Mouse (Mus musculus) limb, embryonic 14.5 days (tissue): ENCODE data around the gene Aph1b. TPM values are rescaled to one million over a fixed set of nuclear protein-coding genes. Genes with fewer than 3 reads are reported as not detected.

Experiments
- ATAC-seq: fragments of 200-750 bp; cut with Nextera tagmentation; 2 replicates; pipeline ENCODE4 v1.8.0; 2017; ENCODE audit warnings: low read depth, moderate number of reproducible peaks, moderate TSS enrichment; ENCODE audit not compliant: low FRiP score
- DNase-seq: peaks from one replicate; pipeline ENCODE4 v3.0.0-alpha.2; 2015; ENCODE audit warnings: low spot score
- H3K27ac ChIP-seq: fragments of 300-500 bp; sonication (generic); replicated peaks from 2 replicates; pipeline ENCODE4 v1.5.1; 2014; ENCODE audit warnings: low read depth, mild to moderate bottlenecking, low read length, moderate library complexity, mixed read lengths
- H3K27me3 ChIP-seq: fragments of 300-500 bp; sonication (generic); 2 replicates; pipeline ENCODE4 v1.6.1; 2014; ENCODE audit warnings: low read length, mixed read lengths; ENCODE audit not compliant: control insufficient read depth, insufficient read depth
- H3K36me3 ChIP-seq: fragments of 300-500 bp; sonication (generic); 2 replicates; pipeline ENCODE4 v1.6.1; 2014; ENCODE audit warnings: mild to moderate bottlenecking, low read length, moderate library complexity, mixed read lengths; ENCODE audit not compliant: control insufficient read depth, insufficient read depth
- H3K4me1 ChIP-seq: fragments of 300-500 bp; sonication (generic); 2 replicates; pipeline ENCODE4 v1.6.1; 2014; ENCODE audit warnings: antibody characterized with exemption, low read length, mixed read lengths; ENCODE audit not compliant: control insufficient read depth, insufficient read depth
- H3K4me2 ChIP-seq: fragments of 300-500 bp; sonication (generic); replicated peaks from 2 replicates; pipeline ENCODE4 v1.6.1; 2014; ENCODE audit warnings: low read depth, mild to moderate bottlenecking, low read length, moderate library complexity; ENCODE audit not compliant: severe bottlenecking
- H3K4me3 ChIP-seq: fragments of 300-500 bp; sonication (generic); replicated peaks from 2 replicates; pipeline ENCODE4 v1.5.1; 2014; ENCODE audit warnings: low read length
- H3K9ac ChIP-seq: fragments of 300-500 bp; sonication (generic); 2 replicates; pipeline ENCODE4 v1.6.1; 2014; ENCODE audit warnings: mild to moderate bottlenecking, low read depth, low read length, moderate library complexity; ENCODE audit not compliant: severe bottlenecking
- H3K9me3 ChIP-seq: fragments of 300-500 bp; sonication (generic); 2 replicates; pipeline ENCODE4 v1.6.1; 2016; ENCODE audit warnings: low read length; ENCODE audit not compliant: control insufficient read depth
- POLR2A ChIP-seq: fragments of 200-500 bp; IDR thresholded peaks from 2 replicates; pipeline ENCODE4 v1.8.0; 2012; ENCODE audit warnings: inconsistent platforms, mild to moderate bottlenecking, moderate library complexity, borderline replicate concordance; ENCODE audit not compliant: insufficient read depth, insufficient read length; ENCODE audit errors: extremely low read depth
- WGBS: fragments of 180-500 bp; shearing (Covaris S2); extraction: QIAGEN DNeasy Blood & Tissue Kit; methylation state at CpG from one replicate; pipeline ENCODE4 v1.1.7; 2014; 5-methylcytosine and 5-hydroxymethylcytosine counted together
- polyA plus RNA-seq, 2 experiments: library from polyadenylated mRNA; depleted of rRNA in 1 of 2; stranded (reverse) in 1 of 2; unstranded in 1 of 2; fragments of >200 nt; fragmentation: Nextera tagmentation in 1 of 2; extraction: Ambion mirVana in 1 of 2; gene quantifications; 2 replicates each; pipeline versions ENCODE4 v1.2.1 to v1.2.3; 2012 to 2014

Aph1b gene
- polyA plus RNA-seq, 2 experiments = 6.3 to 11.4 TPM

GRCm38 (mm10) chr9:66732791-66733691 lies 62.2 kb downstream of the Aph1b start:
- no peaks in the 10 kb centered on the region for H3K4me1 ChIP-seq
- no peaks in the 10 kb centered on the region for H3K36me3 ChIP-seq
- no peak overlapping the region for H3K4me3 ChIP-seq
- ATAC-seq (peak; percentile 41; the same call in 1 of the 2 replicates), DNase-seq (peak; percentile 43)
- no peak overlapping the region for H3K4me2 ChIP-seq
- H3K9ac ChIP-seq = no peak overlapping the region
- TF ChIP-seq POLR2A = no peak
- 39% methylated on average over 15 of the region's 15 CpGs for WGBS
- H3K27ac ChIP-seq = no peak overlapping the region
- H3K9me3 ChIP-seq = no peaks in the 10 kb centered on the region
- no peaks in the 10 kb centered on the region for H3K27me3 ChIP-seq

DNA sequence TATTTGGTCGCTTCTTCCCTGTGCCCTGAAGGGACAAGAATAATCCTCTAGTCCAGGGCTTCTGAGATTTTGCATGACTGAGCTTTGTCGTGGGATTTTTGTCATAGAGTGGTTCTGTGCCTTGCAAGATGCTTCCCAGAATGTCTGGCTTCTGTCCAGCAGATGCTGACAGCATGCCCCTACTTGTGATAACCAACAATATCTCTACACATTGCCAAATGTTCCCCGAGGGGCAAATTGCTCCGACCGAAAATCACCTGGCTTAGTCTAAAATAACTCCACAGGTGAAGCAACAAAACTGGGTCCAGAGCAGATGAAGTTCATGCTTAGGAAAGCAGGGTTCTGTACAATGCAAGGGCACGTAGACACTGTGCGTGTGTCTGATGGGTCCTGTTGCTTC lies 64.0 kb downstream of the Aph1b start:
- no peaks in the 10 kb centered on the region for H3K27me3 ChIP-seq
- no peak for TF ChIP-seq POLR2A
- ATAC-seq = no peak
- H3K27ac ChIP-seq = no peak overlapping the region
- H3K4me1 ChIP-seq = peaks cover 11% of the 10 kb centered on the region
- no peaks in the 10 kb centered on the region for H3K36me3 ChIP-seq
- H3K4me2 ChIP-seq = no peak overlapping the region
- H3K9me3 ChIP-seq = no peaks in the 10 kb centered on the region
- H3K4me3 ChIP-seq = no peak overlapping the region
- WGBS = 72% methylated on average over 7 of the region's 7 CpGs
- DNase-seq = peak; percentile 54
- no peak overlapping the region for H3K9ac ChIP-seq

DNA sequence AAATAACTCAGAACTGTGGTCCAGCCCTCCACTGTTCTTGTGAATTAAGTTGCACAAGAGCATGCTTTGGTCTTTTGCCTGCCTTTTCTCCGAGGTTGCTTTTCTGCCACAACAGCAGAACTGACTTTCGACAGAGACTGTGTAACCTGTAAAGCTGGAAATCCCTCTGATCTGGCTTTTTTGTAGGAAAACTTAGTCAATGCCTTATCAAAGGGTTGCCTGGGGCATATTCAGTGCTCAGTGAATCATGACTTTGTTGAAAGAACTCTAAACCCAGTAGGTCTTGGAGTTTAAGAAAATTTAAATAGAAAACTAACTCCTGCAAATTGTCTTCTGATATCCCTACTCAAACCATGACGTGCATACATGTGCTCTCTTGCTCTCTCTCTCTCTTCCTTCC lies 64.7 kb downstream of the Aph1b start:
- Histone ChIP-seq H3K4me3 (no peak overlapping the region), H3K9ac (no peak overlapping the region), H3K27me3 (no peaks in the 10 kb centered on the region), H3K9me3 (no peaks in the 10 kb centered on the region), H3K4me1 (peaks cover 18% of the 10 kb centered on the region), H3K4me2 (no peak overlapping the region), H3K36me3 (no peaks in the 10 kb centered on the region), H3K27ac (no peak overlapping the region)
- 67% methylated on average over 3 of the region's 3 CpGs for WGBS
- no peak for TF ChIP-seq POLR2A
- ATAC-seq (no peak), DNase-seq (peak; percentile 58)

- no peak for DNase-seq
- no peak for TF ChIP-seq POLR2A
- ATAC-seq = no peak
- Histone ChIP-seq H3K9me3 (no peaks in the 10 kb centered on the region), H3K4me2 (no peak overlapping the region), H3K4me3 (no peak overlapping the region), H3K4me1 (peaks cover 36% of the 10 kb centered on the region), H3K27me3 (no peaks in the 10 kb centered on the region), H3K9ac (no peak overlapping the region), H3K36me3 (no peaks in the 10 kb centered on the region), H3K27ac (no peak overlapping the region)
- 60% methylated on average over 7 of the region's 7 CpGs for WGBS
Observed at GRCm38 (mm10) chr9:66727333-66727732, 68.0 kb downstream of the Aph1b start.

GRCm38 (mm10) chr9:66725591-66725990 lies 69.7 kb downstream of the Aph1b start:
- Histone ChIP-seq H3K4me1 (peaks cover 42% of the 10 kb centered on the region), H3K4me3 (no peak overlapping the region), H3K36me3 (no peaks in the 10 kb centered on the region), H3K9me3 (no peaks in the 10 kb centered on the region), H3K27ac (0 out of 2 replicates have a peak overlapping the region, but pooled peaks have one; percentile 21), H3K9ac (no peak overlapping the region), H3K27me3 (no peaks in the 10 kb centered on the region), H3K4me2 (no peak overlapping the region)
- WGBS = 30% methylated on average over 3 of the region's 3 CpGs
- DNase-seq (no peak), ATAC-seq (no peak)
- TF ChIP-seq POLR2A = no peak

Other genes starting within 250 kb of the Aph1b start
- 39.2 and 45.8 TPM in 2 replicates for gene Usp3, start 202.3 kb downstream of the Aph1b start, polyA plus RNA-seq (2012; rRNA removed)
- 66.7 and 77.6 TPM in 2 replicates for gene Usp3, start 202.3 kb downstream of the Aph1b start, polyA plus RNA-seq (2014; fragmentation: Nextera tagmentation; extraction: Ambion mirVana)
- gene Car12, start 81.8 kb downstream of the Aph1b start, polyA plus RNA-seq (2012; rRNA removed) = 36.5 and 40.0 TPM in 2 replicates
- 15.8 and 17.8 TPM in 2 replicates for gene Car12, start 81.8 kb downstream of the Aph1b start, polyA plus RNA-seq (2014; fragmentation: Nextera tagmentation; extraction: Ambion mirVana)
- gene Gm10647, start 1.5 kb upstream of the Aph1b start, polyA plus RNA-seq (2012; rRNA removed) = 0.23 and 0.50 TPM in 2 replicates
- gene Gm10647, start 1.5 kb upstream of the Aph1b start, polyA plus RNA-seq (2014; fragmentation: Nextera tagmentation; extraction: Ambion mirVana) = 0.47 and 0.63 TPM in 2 replicates
- gene Aph1c, start 39.2 kb upstream of the Aph1b start, polyA plus RNA-seq (2012; rRNA removed) = 1.7 and 2.5 TPM in 2 replicates
- 2.8 and 4.3 TPM in 2 replicates for gene Aph1c, start 39.2 kb upstream of the Aph1b start, polyA plus RNA-seq (2014; fragmentation: Nextera tagmentation; extraction: Ambion mirVana)
- gene Rab8b, start 124.2 kb upstream of the Aph1b start, polyA plus RNA-seq (2012; rRNA removed) = 14.3 and 15.1 TPM in 2 replicates
- gene Rab8b, start 124.2 kb upstream of the Aph1b start, polyA plus RNA-seq (2014; fragmentation: Nextera tagmentation; extraction: Ambion mirVana) = 15.4 and 16.8 TPM in 2 replicates
- 196 and 292 TPM in 2 replicates for gene Rps27l, start 150.6 kb upstream of the Aph1b start, polyA plus RNA-seq (2012; rRNA removed)
- 596 and 633 TPM in 2 replicates for gene Rps27l, start 150.6 kb upstream of the Aph1b start, polyA plus RNA-seq (2014; fragmentation: Nextera tagmentation; extraction: Ambion mirVana)
- 8.8 and 10.1 TPM in 2 replicates for gene Lactb, start 180.0 kb upstream of the Aph1b start, polyA plus RNA-seq (2012; rRNA removed)
- 10.6 and 10.9 TPM in 2 replicates for gene Lactb, start 180.0 kb upstream of the Aph1b start, polyA plus RNA-seq (2014; fragmentation: Nextera tagmentation; extraction: Ambion mirVana)